Mouse (Mus musculus): ENCODE measurements around the gene Parp11. TPM values are rescaled to one million over a fixed set of nuclear protein-coding genes. Genes with fewer than 3 reads are reported as not detected.

Parp11 gene
- 10 to 100 TPM; 27.1 to 37.1 (median 31.1) TPM for total RNA-seq (2022)

- peak; percentile 52 to 79 for DNase-seq (ENCODE audit: low spot score in 2 of 2)
These were observed at the start of gene Parp11 for GRCm38 (mm10) chr6:127446436-127446890. Parp11 (plus strand) TSS chr6:127446840.

DNA sequence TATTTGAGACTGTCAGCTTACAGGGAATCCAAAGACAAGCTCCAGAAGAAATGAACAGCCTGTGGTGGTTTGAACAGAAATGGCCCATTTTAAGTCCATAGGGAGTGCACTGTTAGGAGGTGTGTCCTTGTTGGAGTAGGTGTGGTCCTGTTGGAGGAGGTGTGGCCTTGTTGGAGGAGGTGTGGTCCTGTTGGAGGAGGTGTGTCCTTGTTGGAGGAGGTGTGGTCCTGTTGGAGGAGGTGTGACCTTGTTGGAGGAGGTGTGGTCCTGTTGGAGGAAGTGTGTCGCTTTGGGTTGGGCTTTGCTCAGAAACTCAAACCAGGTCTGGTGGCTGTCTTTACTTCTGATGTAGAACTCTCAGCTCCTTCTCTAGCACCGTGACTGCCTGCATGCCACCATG is 48.6 kb upstream of the Parp11 start:
- no peak for DNase-seq (ENCODE audit: low spot score in 2 of 2)

DNA sequence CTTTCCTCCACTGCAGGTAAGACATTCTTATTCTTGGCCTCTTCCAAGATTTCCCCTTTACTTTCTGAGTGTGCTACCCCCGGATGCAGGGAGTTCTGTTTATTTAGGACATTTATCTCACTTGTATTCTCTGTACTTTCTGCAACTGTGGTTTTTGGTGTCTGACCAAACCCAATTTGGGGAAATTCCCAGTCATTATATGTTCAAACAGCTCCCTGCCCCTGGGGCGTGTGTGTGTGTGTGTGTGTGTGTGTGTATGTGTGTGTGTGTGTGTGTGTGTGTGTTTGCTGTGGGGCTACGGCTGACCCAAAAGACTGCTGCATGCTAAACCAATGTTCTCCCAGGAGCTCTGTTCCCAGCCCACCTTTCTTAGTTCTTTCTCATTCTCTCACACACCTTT is 45.2 kb upstream of the Parp11 start:
- no peak for DNase-seq (ENCODE audit: low spot score in 2 of 2)

GRCm38 (mm10) chr6:127404070-127404810 is 42.4 kb upstream of the Parp11 start:
- peak in 1 of 2 experiments; percentile 25 for DNase-seq (ENCODE audit: low spot score in 2 of 2)

- peak; percentile 23 to 26 for DNase-seq (ENCODE audit: low spot score in 2 of 2)
These were observed 41.0 kb upstream of the Parp11 start for GRCm38 (mm10) chr6:127405682-127406081.

GRCm38 (mm10) chr6:127407742-127408141 is 38.9 kb upstream of the Parp11 start:
- DNase-seq (ENCODE audit: low spot score in 2 of 2): no peak

- no peak for DNase-seq (ENCODE audit: low spot score in 2 of 2)
These were observed 29.0 kb upstream of the Parp11 start for GRCm38 (mm10) chr6:127417525-127418184.

DNA sequence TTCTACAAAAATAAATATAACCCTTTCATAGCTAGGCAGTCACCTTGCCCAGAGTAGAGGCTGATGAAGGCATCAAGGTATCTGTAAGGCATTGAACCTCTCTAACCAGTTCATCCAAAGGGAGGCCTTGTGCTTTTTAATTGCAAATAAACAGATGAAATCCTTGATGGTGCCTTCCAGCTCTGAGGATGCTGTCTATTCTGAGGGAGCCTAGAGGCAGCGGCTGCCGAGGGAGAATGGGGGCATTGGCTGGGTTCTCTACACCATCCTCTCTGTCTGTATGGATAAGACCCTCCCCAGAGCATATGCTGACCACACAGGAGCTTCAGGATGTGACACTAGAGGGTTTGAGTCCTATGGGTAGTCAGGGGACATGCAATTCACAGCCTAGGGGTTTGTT is 28.3 kb upstream of the Parp11 start:
- no peak for DNase-seq (ENCODE audit: low spot score in 2 of 2)

GRCm38 (mm10) chr6:127420115-127420514 is 26.5 kb upstream of the Parp11 start:
- DNase-seq (ENCODE audit: low spot score in 2 of 2): no peak

DNA sequence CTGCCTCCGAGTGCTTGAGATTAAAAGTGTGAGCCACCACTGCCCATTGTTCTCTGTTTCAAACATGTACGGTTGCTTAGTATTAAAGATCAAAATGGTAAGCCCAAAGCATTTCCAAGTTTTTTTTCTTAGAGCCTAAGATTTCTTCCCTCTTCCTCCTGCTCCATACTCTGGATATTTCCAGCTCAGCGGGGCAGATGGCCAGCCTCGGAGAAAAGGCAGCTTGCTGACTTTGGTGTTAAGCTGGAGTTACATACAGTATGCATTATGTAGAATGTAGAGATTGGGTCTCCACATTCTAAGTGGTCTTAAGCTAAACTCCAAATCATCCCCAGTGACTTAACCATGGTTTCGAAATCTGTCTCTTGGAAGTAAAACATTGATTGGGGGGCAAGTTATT is 21.5 kb upstream of the Parp11 start:
- no peak for DNase-seq (ENCODE audit: low spot score in 2 of 2)

DNA sequence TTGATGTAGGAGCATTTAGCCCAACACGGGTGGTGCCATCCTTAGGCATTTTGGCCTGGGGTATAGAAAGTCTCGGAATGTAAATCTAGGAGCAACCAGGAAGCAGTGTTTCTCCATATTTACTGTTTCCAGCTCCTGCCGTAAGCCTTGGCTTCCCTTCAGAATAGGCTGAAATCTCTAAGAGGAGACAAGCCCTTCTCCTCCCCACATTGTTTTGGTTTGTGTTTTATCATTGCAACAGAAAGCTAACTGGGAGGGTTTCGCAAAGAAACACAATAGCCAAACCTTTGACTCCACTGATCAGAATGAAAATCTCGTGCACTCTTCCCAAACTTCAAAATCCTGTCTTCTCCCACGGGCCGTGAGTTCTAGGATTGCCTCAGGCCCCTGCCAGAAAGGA is 15.9 kb upstream of the Parp11 start:
- DNase-seq (ENCODE audit: low spot score in 2 of 2): no peak

GRCm38 (mm10) chr6:127431196-127431766 is 15.4 kb upstream of the Parp11 start:
- no peak for DNase-seq (ENCODE audit: low spot score in 2 of 2)

- no peak for DNase-seq (ENCODE audit: low spot score in 2 of 2)
These were observed 12.6 kb upstream of the Parp11 start for GRCm38 (mm10) chr6:127433886-127434647.

GRCm38 (mm10) chr6:127434648-127434984 is 12.0 kb upstream of the Parp11 start:
- DNase-seq (ENCODE audit: low spot score in 2 of 2): no peak

- no peak for DNase-seq (ENCODE audit: low spot score in 2 of 2)
These were observed 7.6 kb upstream of the Parp11 start for GRCm38 (mm10) chr6:127439063-127439462.

DNA sequence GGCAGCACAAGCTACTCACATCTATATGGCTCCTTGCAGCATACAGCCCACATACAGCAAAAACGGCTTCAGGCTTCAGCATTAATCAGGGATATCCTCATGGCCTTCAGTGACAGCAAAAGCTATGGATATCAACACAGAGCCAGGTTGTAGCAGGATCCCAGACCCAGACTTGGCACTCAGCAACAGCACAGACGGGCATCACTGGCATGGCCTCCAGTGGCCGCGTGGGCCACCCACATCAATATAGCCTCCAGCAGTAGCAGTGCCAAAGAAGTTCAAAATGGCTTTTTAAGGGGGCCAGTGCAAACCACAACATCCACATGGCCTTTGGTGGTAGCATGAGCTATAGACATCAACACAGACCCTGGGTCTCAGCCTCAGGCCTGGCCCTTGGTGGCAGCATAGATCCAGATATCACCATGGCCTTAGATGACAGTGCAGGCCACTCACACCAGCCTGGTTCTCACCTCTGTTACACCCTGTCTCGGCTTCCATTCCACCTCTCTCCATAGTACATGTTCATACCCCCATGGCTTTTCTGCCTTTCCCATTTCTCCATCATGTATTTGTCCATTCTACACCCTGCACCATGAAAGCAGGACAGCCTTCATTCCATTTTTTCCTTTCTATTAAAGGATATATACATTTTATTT is 7.0 kb upstream of the Parp11 start:
- DNase-seq (ENCODE audit: low spot score in 2 of 2): no peak

GRCm38 (mm10) chr6:127440416-127441104 is 6.1 kb upstream of the Parp11 start:
- peak; percentile 31 to 39 for DNase-seq (ENCODE audit: low spot score in 2 of 2)

DNA sequence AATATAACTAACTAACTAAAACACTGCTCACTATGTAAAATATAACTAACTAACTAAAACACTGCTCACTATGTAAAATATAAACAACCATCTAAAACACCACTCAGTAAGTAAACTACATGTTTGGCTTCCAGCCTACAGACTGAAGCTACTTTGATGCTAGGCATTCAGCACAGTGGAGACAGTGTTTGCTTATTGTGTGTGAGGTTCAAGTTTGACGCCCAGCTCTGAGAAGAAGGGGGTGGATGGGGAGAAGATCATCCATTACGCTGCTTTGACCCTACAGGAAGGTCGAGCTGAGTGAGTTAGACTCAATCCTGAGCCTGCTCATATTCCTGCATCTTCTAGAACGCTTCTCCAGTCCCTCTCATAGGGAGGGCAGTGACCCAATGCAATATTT is 4.1 kb upstream of the Parp11 start:
- DNase-seq (ENCODE audit: low spot score in 2 of 2): no peak

- no peak for DNase-seq (ENCODE audit: low spot score in 2 of 2)
These were observed 2.7 kb upstream of the Parp11 start for GRCm38 (mm10) chr6:127443910-127444309.

DNA sequence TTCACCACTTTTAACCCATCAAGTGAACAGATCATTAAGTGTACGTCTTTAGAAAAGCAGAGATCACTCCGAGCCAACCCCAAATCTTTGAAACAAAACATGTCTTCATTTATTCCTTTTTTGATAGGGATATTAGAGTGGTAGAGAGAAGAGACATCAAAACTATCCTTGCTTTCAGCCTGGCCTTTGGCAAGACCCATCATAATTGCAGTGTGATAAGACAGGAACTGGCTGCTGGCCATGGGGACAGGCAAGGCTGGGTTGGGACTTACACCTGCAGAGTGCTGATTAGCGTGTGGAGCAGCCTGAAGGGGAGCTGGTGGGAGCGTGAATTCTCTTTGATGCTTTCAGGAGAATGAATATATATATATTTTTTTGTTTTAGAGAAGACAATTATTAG is 2.2 kb upstream of the Parp11 start:
- DNase-seq (ENCODE audit: low spot score in 2 of 2): no peak

Data from layer of hippocampus, adult 8-10 months (tissue).